In genomic region chr8:34748521-34748920, GRCm38 (mm10) we compare ENCODE assay signal across 33 mouse cellular contexts.
"Had no signal": no experiment of that assay in that cellular context is flagged by ENCODE, and none has a peak within 500 bp of the region (broad histone marks: within the 10 kb centered on the region; RNA-seq: fewer than 3 reads in every experiment).

No protein-coding gene starts in this region.

- H3K9me3 ChIP-seq: heart, embryonic 13.5 days; heart, embryonic 15.5 days; hindbrain, embryonic 10.5 days; hindbrain, embryonic 12.5 days; hindbrain, embryonic 13.5 days; hindbrain, embryonic 15.5 days; intestine, embryonic 15.5 days; kidney, embryonic 15.5 days had no signal

- H3K9ac ChIP-seq: heart, embryonic 13.5 days; heart, embryonic 15.5 days; hindbrain, embryonic 12.5 days; hindbrain, embryonic 13.5 days; hindbrain, embryonic 14.5 days; hindbrain, embryonic 15.5 days; intestine, embryonic 15.5 days; kidney, embryonic 15.5 days had no signal

- ATAC-seq: hindbrain, embryonic 16.5 days; hindbrain, postnatal 0 days; inflammation-experienced regulatory T-cells, adult 6 months; intestine, embryonic 15.5 days; intestine, embryonic 16.5 days; intestine, postnatal 0 days had no signal

- H3K4me3 ChIP-seq: heart, embryonic 13.5 days; heart, embryonic 15.5 days; hindbrain, embryonic 10.5 days; hindbrain, embryonic 12.5 days; hindbrain, embryonic 13.5 days; hindbrain, embryonic 15.5 days; intestine, embryonic 15.5 days; kidney, embryonic 15.5 days; layer of hippocampus, adult 2 months; left cerebral cortex, adult 2 months had no signal

- H3K4me1 ChIP-seq: hindbrain, embryonic 10.5 days; hindbrain, embryonic 12.5 days; hindbrain, embryonic 13.5 days; hindbrain, embryonic 15.5 days; intestine, embryonic 15.5 days; kidney, embryonic 15.5 days had no signal

- H3K4me2 ChIP-seq: heart, embryonic 11.5 days; heart, embryonic 13.5 days; heart, embryonic 15.5 days; hindbrain, embryonic 12.5 days; hindbrain, embryonic 13.5 days; hindbrain, embryonic 14.5 days; hindbrain, embryonic 15.5 days; intestine, embryonic 15.5 days; kidney, embryonic 15.5 days had no signal

- DNase-seq: heart, postnatal 10 days; heart, postnatal 14 days; heart, postnatal 4 days; kidney, adult 11 months; kidney, adult 18-20 months; kidney, adult 2 months; kidney, adult 8-10 months; kidney, adult 9 months; kidney, postnatal 10 days; kidney, postnatal 14 days; kidney, postnatal 25 days; kidney, postnatal 36 days; kidney, postnatal 4 days; layer of hippocampus, adult 9-11 months; layer of hippocampus, postnatal 36 days had no signal

- H3K36me3 ChIP-seq: heart, embryonic 13.5 days; heart, embryonic 15.5 days; hindbrain, embryonic 10.5 days; hindbrain, embryonic 12.5 days; hindbrain, embryonic 13.5 days; hindbrain, embryonic 15.5 days; intestine, embryonic 15.5 days; kidney, embryonic 15.5 days had no signal

- H3K27ac ChIP-seq: heart, embryonic 13.5 days; heart, embryonic 15.5 days; hindbrain, embryonic 10.5 days; hindbrain, embryonic 12.5 days; hindbrain, embryonic 13.5 days; hindbrain, embryonic 14.5 days; hindbrain, embryonic 15.5 days; hindbrain, postnatal 0 days; intestine, embryonic 15.5 days; kidney, embryonic 15.5 days; kidney, postnatal 0 days; layer of hippocampus, adult 2 months; left cerebral cortex, adult 2 months had no signal

- H3K27me3 ChIP-seq: heart, embryonic 13.5 days; heart, embryonic 15.5 days; hindbrain, embryonic 12.5 days; hindbrain, embryonic 13.5 days; hindbrain, embryonic 15.5 days; intestine, embryonic 15.5 days; kidney, embryonic 15.5 days had no signal
